Mouse (Mus musculus): Measurements from ENCODE around the gene Acaca.
A peak's percentile ranks its signal among the peaks of the same experiment; 100 is the strongest.
"Not testable (repeated sequence)": the region's sequence is repeated elsewhere in the genome, so short reads cannot be mapped to it uniquely, and the experiment has no call there.

Gene Acaca

GRCm38 (mm10) chr11:84251170-84251569 is 121.7 kb downstream of the Acaca start:
- DNase-seq, result no peak

- DNase-seq, result no peak
Observed at GRCm38 (mm10) chr11:84252425-84252824, 123.0 kb downstream of the Acaca start.

GRCm38 (mm10) chr11:84255879-84256278 is 126.4 kb downstream of the Acaca start:
- DNase-seq, result no peak

GRCm38 (mm10) chr11:84258053-84258710 is 128.7 kb downstream of the Acaca start:
- no peak for DNase-seq

GRCm38 (mm10) chr11:84264490-84264889 is 135.0 kb downstream of the Acaca start:
- peak; percentile 18 to 40 for DNase-seq

- DNase-seq, result peak; percentile 38 to 39
Observed at GRCm38 (mm10) chr11:84268068-84268467, 138.6 kb downstream of the Acaca start.

- no peak for DNase-seq
Observed at GRCm38 (mm10) chr11:84270511-84270910, 141.0 kb downstream of the Acaca start.

GRCm38 (mm10) chr11:84271948-84272347 is 142.5 kb downstream of the Acaca start:
- DNase-seq, result no peak

- no peak for DNase-seq
Observed at GRCm38 (mm10) chr11:84272574-84272973, 143.1 kb downstream of the Acaca start.

- no peak for DNase-seq
Observed at GRCm38 (mm10) chr11:84276979-84277378, 147.5 kb downstream of the Acaca start.

- peak; percentile 5 to 20 for DNase-seq
Observed at GRCm38 (mm10) chr11:84281280-84281679, 151.8 kb downstream of the Acaca start.

GRCm38 (mm10) chr11:84282944-84283703 is 153.7 kb downstream of the Acaca start:
- DNase-seq, result peak; percentile 2 to 11

- no peak for DNase-seq
Observed at GRCm38 (mm10) chr11:84290781-84291180, 161.3 kb downstream of the Acaca start.

GRCm38 (mm10) chr11:84292532-84292931 is 163.1 kb downstream of the Acaca start:
- no peak for DNase-seq

- DNase-seq, result no peak
Observed at GRCm38 (mm10) chr11:84293288-84293687, 163.8 kb downstream of the Acaca start.

GRCm38 (mm10) chr11:84296337-84296736 is 166.9 kb downstream of the Acaca start:
- no peak for DNase-seq

- no peak for DNase-seq
Observed at GRCm38 (mm10) chr11:84305474-84305873, 176.0 kb downstream of the Acaca start.

GRCm38 (mm10) chr11:84306158-84306742 is 176.8 kb downstream of the Acaca start:
- DNase-seq, result no peak

- peak in 1 of 2 experiments; percentile 3 for DNase-seq
Observed at GRCm38 (mm10) chr11:84324032-84324752, 194.7 kb downstream of the Acaca start.

GRCm38 (mm10) chr11:84327086-84327485 is 197.6 kb downstream of the Acaca start:
- peak in 1 of 2 experiments; percentile 6 for DNase-seq

- DNase-seq, result no peak
Observed at GRCm38 (mm10) chr11:84332384-84332783, 202.9 kb downstream of the Acaca start.

GRCm38 (mm10) chr11:84332860-84333259 is 203.4 kb downstream of the Acaca start:
- no peak for DNase-seq

- DNase-seq, result not testable (repeated sequence)
Observed at GRCm38 (mm10) chr11:84338273-84338672, 208.8 kb downstream of the Acaca start.
